Mouse (Mus musculus): Measurements from ENCODE around the gene Rasgrf1. TPM values are rescaled to one million over a fixed set of nuclear protein-coding genes. Genes with fewer than 3 reads are reported as not detected.

Rasgrf1 gene
- polyA plus RNA-seq, 1 experiment from 2014 or later, result 0.24 TPM

Other genes starting within 250 kb of the Rasgrf1 start
- 43.3 and 45.6 TPM in 2 replicates for gene Tmed3, start 204.8 kb upstream of the Rasgrf1 start, polyA plus RNA-seq (2016; fragmentation: Nextera tagmentation; extraction: Ambion mirVana)
- gene Ankrd34c, start 171.4 kb upstream of the Rasgrf1 start, polyA plus RNA-seq (2016; fragmentation: Nextera tagmentation; extraction: Ambion mirVana), result 0.05 TPM in 1 of 2 replicates, not detected in the other
- gene Ctsh, start 144.2 kb downstream of the Rasgrf1 start, polyA plus RNA-seq (2016; fragmentation: Nextera tagmentation; extraction: Ambion mirVana), result 5.0 and 5.9 TPM in 2 replicates
- 515 and 519 TPM in 2 replicates for gene Morf4l1, start 204.9 kb downstream of the Rasgrf1 start, polyA plus RNA-seq (2016; fragmentation: Nextera tagmentation; extraction: Ambion mirVana)